Mouse (Mus musculus): ENCODE data around the gene Pomc. TPM values are rescaled to one million over a fixed set of nuclear protein-coding genes. Genes with fewer than 3 reads are reported as not detected.

Gene Pomc
- polyA plus RNA-seq, 1 experiment from 2014 or later = 6.4 TPM

- 70% methylated on average over 1 of the region's 1 CpGs for WGBS
- Histone ChIP-seq H3K36me3 (peaks cover 42% of the 10 kb centered on the region), H3K4me2 (replicated peaks) (peak overlapping the region; percentile 80), H3K4me1 (peaks cover 15% of the 10 kb centered on the region), H3K9me3 (replicated peaks) (no peaks in the 10 kb centered on the region), H3K9ac (no peak overlapping the region), H3K27ac (no peak overlapping the region), H3K4me3 (no peak overlapping the region), H3K27me3 (peaks cover 5% of the 10 kb centered on the region; the same call in 1 of the 2 replicates)
- no peak for ATAC-seq (ENCODE audit: low FRiP score)
These were observed 26.2 kb downstream of the Pomc start for GRCm38 (mm10) chr12:3980991-3981349.

- Histone ChIP-seq H3K27ac (peak overlapping the region; percentile 25; the same call in 1 of the 2 replicates), H3K9me3 (replicated peaks) (no peaks in the 10 kb centered on the region), H3K27me3 (peaks cover 5% of the 10 kb centered on the region; the same call in 1 of the 2 replicates), H3K4me3 (peak overlapping the region; percentile 39), H3K9ac (peak overlapping the region; percentile 59), H3K36me3 (peaks cover 39% of the 10 kb centered on the region), H3K4me2 (replicated peaks) (peak overlapping the region; percentile 80), H3K4me1 (peaks cover 15% of the 10 kb centered on the region)
- ATAC-seq (ENCODE audit: low FRiP score) = peak; percentile 73
- 1% methylated on average over 41 of the region's 41 CpGs for WGBS
These were observed 26.8 kb downstream of the Pomc start for GRCm38 (mm10) chr12:3981350-3982131.

GRCm38 (mm10) chr12:3982257-3982656 lies 27.5 kb downstream of the Pomc start:
- no peak for ATAC-seq (ENCODE audit: low FRiP score)
- Histone ChIP-seq H3K27ac (no peak overlapping the region), H3K4me2 (replicated peaks) (peak overlapping the region; percentile 80), H3K9ac (peak overlapping the region; percentile 59; the same call in 1 of the 2 replicates), H3K9me3 (replicated peaks) (no peaks in the 10 kb centered on the region), H3K4me1 (peaks cover 15% of the 10 kb centered on the region), H3K27me3 (peaks cover 5% of the 10 kb centered on the region; the same call in 1 of the 2 replicates), H3K4me3 (peak overlapping the region; percentile 39; the same call in 1 of the 2 replicates), H3K36me3 (peaks cover 31% of the 10 kb centered on the region)
- 24% methylated on average over 6 of the region's 6 CpGs for WGBS

- ATAC-seq (ENCODE audit: low FRiP score) = no peak
- 0% methylated on average over 1 of the region's 1 CpGs for WGBS
- Histone ChIP-seq H3K4me2 (replicated peaks) (no peak overlapping the region), H3K36me3 (peaks cover 26% of the 10 kb centered on the region), H3K9ac (no peak overlapping the region), H3K4me3 (no peak overlapping the region), H3K4me1 (peaks cover 15% of the 10 kb centered on the region), H3K27ac (no peak overlapping the region), H3K27me3 (peaks cover 5% of the 10 kb centered on the region; the same call in 1 of the 2 replicates), H3K9me3 (replicated peaks) (no peaks in the 10 kb centered on the region)
These were observed 29.0 kb downstream of the Pomc start for GRCm38 (mm10) chr12:3983736-3984135.

GRCm38 (mm10) chr12:3984446-3984845 lies 29.7 kb downstream of the Pomc start:
- Histone ChIP-seq H3K4me3 (no peak overlapping the region), H3K36me3 (peaks cover 23% of the 10 kb centered on the region), H3K4me2 (replicated peaks) (no peak overlapping the region), H3K27ac (peak overlapping the region; percentile 17; the same call in 1 of the 2 replicates), H3K4me1 (peaks cover 15% of the 10 kb centered on the region), H3K27me3 (peaks cover 5% of the 10 kb centered on the region; the same call in 1 of the 2 replicates), H3K9me3 (replicated peaks) (no peaks in the 10 kb centered on the region), H3K9ac (no peak overlapping the region)
- ATAC-seq (ENCODE audit: low FRiP score) = no peak
- 87% methylated on average over 9 of the region's 9 CpGs for WGBS

- Histone ChIP-seq H3K4me3 (no peak overlapping the region), H3K9ac (no peak overlapping the region), H3K36me3 (0 out of 2 replicates have a peak, but pooled peaks cover 12% of the 10 kb centered on the region), H3K27me3 (no peaks in the 10 kb centered on the region), H3K9me3 (replicated peaks) (no peaks in the 10 kb centered on the region), H3K4me2 (replicated peaks) (no peak overlapping the region), H3K4me1 (peaks cover 5% of the 10 kb centered on the region; the same call in 1 of the 2 replicates), H3K27ac (no peak overlapping the region)
- 27% methylated on average over 2 of the region's 2 CpGs for WGBS
- ATAC-seq (ENCODE audit: low FRiP score) = no peak
These were observed 35.2 kb downstream of the Pomc start for GRCm38 (mm10) chr12:3989943-3990342.

GRCm38 (mm10) chr12:3991047-3991446 lies 36.3 kb downstream of the Pomc start:
- no peak for ATAC-seq (ENCODE audit: low FRiP score)
- Histone ChIP-seq H3K9ac (no peak overlapping the region), H3K27ac (no peak overlapping the region), H3K4me2 (replicated peaks) (no peak overlapping the region), H3K4me1 (peaks cover 5% of the 10 kb centered on the region; the same call in 1 of the 2 replicates), H3K27me3 (no peaks in the 10 kb centered on the region), H3K36me3 (0 out of 2 replicates have a peak, but pooled peaks cover 12% of the 10 kb centered on the region), H3K9me3 (replicated peaks) (no peaks in the 10 kb centered on the region), H3K4me3 (no peak overlapping the region)
- 50% methylated on average over 3 of the region's 3 CpGs for WGBS

- ATAC-seq (ENCODE audit: low FRiP score) = no peak
- no peaks in the 10 kb centered on the region for H3K27me3 ChIP-seq
- no peak overlapping the region for H3K27ac ChIP-seq
- H3K4me2 ChIP-seq (replicated peaks) = no peak overlapping the region
- WGBS = 86% methylated on average over 9 of the region's 9 CpGs
- no peak overlapping the region for H3K4me3 ChIP-seq
- no peaks in the 10 kb centered on the region for H3K4me1 ChIP-seq
- H3K9me3 ChIP-seq (replicated peaks) = no peaks in the 10 kb centered on the region
- 0 out of 2 replicates have a peak, but pooled peaks cover 24% of the 10 kb centered on the region for H3K36me3 ChIP-seq
- no peak overlapping the region for H3K9ac ChIP-seq
These were observed 42.0 kb downstream of the Pomc start for GRCm38 (mm10) chr12:3996749-3997148.

- H3K9me3 ChIP-seq (replicated peaks) = no peaks in the 10 kb centered on the region
- ATAC-seq (ENCODE audit: low FRiP score) = no peak
- H3K27me3 ChIP-seq = no peaks in the 10 kb centered on the region
- H3K36me3 ChIP-seq = 0 out of 2 replicates have a peak, but pooled peaks cover 19% of the 10 kb centered on the region
- H3K4me1 ChIP-seq = peaks cover 2% of the 10 kb centered on the region; the same call in 1 of the 2 replicates
- H3K4me2 ChIP-seq (replicated peaks) = no peak overlapping the region
- no peak overlapping the region for H3K4me3 ChIP-seq
- no peak overlapping the region for H3K9ac ChIP-seq
- no peak overlapping the region for H3K27ac ChIP-seq
- WGBS = 90% methylated on average over 5 of the region's 5 CpGs
These were observed 45.7 kb downstream of the Pomc start for GRCm38 (mm10) chr12:4000406-4000805.

- ATAC-seq (ENCODE audit: low FRiP score) = no peak
- H3K9ac ChIP-seq = no peak overlapping the region
- H3K4me2 ChIP-seq (replicated peaks) = no peak overlapping the region
- no peak overlapping the region for H3K4me3 ChIP-seq
- no peaks in the 10 kb centered on the region for H3K9me3 ChIP-seq (replicated peaks)
- no peak overlapping the region for H3K27ac ChIP-seq
- no peaks in the 10 kb centered on the region for H3K27me3 ChIP-seq
- 18% methylated on average over 6 of the region's 6 CpGs for WGBS
- peaks cover 33% of the 10 kb centered on the region for H3K4me1 ChIP-seq
- H3K36me3 ChIP-seq = 0 out of 2 replicates have a peak, but pooled peaks cover 7% of the 10 kb centered on the region
These were observed 49.9 kb downstream of the Pomc start for GRCm38 (mm10) chr12:4004648-4005047.

GRCm38 (mm10) chr12:4006079-4006478 lies 51.3 kb downstream of the Pomc start:
- Histone ChIP-seq H3K9ac (no peak overlapping the region), H3K27ac (peak overlapping the region; percentile 17; the same call in 1 of the 2 replicates), H3K4me3 (no peak overlapping the region), H3K4me1 (peaks cover 33% of the 10 kb centered on the region), H3K36me3 (no peaks in the 10 kb centered on the region), H3K4me2 (replicated peaks) (no peak overlapping the region), H3K27me3 (no peaks in the 10 kb centered on the region), H3K9me3 (replicated peaks) (no peaks in the 10 kb centered on the region)
- no peak for ATAC-seq (ENCODE audit: low FRiP score)
- 81% methylated on average over 7 of the region's 7 CpGs for WGBS

GRCm38 (mm10) chr12:4007181-4007580 lies 52.4 kb downstream of the Pomc start:
- H3K9me3 ChIP-seq (replicated peaks) = no peaks in the 10 kb centered on the region
- H3K36me3 ChIP-seq = no peaks in the 10 kb centered on the region
- peak overlapping the region; percentile 36; the same call in 1 of the 2 replicates for H3K27ac ChIP-seq
- no peak overlapping the region for H3K4me3 ChIP-seq
- H3K4me2 ChIP-seq (replicated peaks) = no peak overlapping the region
- ATAC-seq (ENCODE audit: low FRiP score) = no peak
- no peak overlapping the region for H3K9ac ChIP-seq
- H3K27me3 ChIP-seq = no peaks in the 10 kb centered on the region
- H3K4me1 ChIP-seq = peaks cover 33% of the 10 kb centered on the region
- 52% methylated on average over 4 of the region's 4 CpGs for WGBS

Data from hindbrain, embryonic 12.5 days (tissue).